Mouse (Mus musculus): ENCODE data around the gene Peli1.

Peli1 gene

GRCm38 (mm10) chr11:21091067-21091427 lies at the start of gene Peli1:
Peli1 (plus strand) TSS chr11:21091291.
- DNase-seq: peak; percentile 92

DNA sequence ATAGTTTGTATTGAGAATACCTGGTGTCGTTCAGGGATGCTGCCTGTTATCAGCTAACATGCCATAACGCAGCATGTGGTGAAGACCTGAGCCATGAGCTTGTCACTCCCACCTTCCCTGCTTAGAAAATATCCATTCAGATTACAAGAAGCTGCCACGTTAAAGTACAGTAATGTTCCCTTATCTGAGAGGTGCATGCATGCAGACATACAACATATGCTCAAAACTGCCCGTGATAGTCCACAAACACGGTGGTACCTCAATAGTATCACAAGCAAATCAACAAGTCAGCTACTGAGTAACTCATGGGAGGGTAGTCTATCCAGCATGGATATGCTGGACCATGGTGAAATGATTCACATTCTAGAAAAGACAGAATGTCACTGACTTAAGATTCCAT lies 48.5 kb upstream of the Peli1 start:
- DNase-seq: no peak

DNA sequence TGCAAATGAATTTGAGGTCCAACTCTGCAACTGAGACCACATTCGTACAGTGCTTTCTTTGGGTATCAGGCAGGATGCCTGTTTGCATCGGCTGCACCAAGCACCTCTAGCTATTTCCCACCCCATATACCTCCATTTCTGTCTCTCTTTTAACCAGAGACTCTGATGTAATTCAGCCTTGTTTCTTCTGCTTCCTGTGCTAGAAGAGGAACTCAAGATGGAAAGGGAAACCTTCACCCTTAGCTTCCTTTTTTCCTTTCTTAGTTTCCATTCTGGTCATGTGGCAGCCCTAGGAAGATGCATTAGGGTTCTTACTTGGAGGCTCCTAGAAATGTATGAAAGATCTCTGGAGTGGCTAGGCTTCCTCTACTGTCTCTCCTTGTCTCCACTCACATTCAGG lies 44.9 kb upstream of the Peli1 start:
- no peak for DNase-seq

DNA sequence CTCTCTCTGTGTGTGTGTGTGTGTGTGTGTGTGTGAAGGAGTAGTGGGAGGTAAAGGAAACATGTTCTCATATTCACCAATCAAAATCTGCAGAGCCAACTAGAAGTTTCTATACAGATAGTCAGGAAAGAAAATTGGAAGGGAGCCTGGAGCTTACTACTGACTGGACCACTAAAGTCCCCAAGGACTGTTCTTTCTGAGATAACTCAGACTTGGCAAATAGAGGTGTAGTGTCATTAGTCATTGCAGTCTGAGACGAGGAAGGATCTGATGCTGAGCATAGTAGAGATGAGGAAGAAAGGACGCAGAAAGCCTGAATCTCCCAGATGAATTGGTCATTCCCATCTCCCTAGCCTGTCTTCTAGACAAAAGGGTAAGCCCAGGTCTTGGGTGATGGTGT lies 43.2 kb upstream of the Peli1 start:
- no peak for DNase-seq

DNA sequence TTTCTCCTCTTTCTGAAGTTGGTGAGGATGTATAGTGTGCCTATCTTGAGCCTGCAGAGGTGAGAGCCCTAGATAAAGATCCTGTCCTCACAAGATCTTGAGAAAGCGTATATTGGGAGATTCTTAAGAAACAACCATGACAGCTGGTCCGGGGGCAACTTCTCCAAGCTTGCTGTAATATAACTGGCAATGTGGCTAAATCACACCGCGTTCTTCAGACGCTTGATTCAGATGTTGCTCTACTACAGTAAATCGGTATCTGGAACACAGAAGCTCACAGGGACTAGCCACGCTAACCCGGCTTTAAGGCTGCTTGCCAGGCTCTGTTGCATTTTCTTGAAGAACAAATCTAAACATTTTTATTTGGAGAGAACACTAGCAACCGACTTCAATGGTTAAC lies 39.4 kb upstream of the Peli1 start:
- no peak for DNase-seq

- no peak for DNase-seq
Measured at GRCm38 (mm10) chr11:21054587-21054986, 36.5 kb upstream of the Peli1 start.

DNA sequence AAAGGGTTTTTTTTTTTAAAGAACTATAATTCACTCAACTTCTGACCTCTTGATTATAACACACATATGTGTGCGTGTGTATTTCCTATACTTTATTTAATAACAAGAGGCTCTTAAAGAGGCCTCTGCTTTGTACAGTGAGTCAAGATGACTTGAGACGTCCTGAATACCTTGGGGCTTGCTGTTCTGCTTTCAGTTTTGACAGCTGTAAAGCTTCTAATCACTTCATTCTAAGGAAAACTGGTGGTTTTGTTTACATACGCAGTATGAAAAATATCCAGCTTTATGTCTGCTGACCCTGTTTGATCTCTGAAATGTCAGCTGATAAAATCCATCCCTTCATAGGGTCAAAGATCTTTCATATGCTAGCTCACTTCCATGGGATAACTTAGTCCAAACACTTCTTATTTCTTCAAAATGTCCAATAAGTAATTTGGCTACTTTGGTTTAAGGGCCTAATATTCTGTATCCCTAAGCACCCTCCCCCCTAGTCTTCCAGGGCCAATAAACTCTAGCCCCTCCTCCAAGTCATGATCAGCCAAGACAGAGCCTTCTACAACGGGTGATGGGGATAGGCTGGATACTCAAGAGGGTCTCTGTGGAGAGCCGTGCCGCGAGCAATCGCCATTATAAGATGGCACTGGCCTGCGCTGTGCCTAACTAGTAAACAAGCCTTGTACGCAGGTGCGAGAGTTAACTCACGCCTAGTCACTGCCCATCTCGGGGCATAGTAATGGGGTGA lies 34.8 kb upstream of the Peli1 start:
- no peak for DNase-seq

DNA sequence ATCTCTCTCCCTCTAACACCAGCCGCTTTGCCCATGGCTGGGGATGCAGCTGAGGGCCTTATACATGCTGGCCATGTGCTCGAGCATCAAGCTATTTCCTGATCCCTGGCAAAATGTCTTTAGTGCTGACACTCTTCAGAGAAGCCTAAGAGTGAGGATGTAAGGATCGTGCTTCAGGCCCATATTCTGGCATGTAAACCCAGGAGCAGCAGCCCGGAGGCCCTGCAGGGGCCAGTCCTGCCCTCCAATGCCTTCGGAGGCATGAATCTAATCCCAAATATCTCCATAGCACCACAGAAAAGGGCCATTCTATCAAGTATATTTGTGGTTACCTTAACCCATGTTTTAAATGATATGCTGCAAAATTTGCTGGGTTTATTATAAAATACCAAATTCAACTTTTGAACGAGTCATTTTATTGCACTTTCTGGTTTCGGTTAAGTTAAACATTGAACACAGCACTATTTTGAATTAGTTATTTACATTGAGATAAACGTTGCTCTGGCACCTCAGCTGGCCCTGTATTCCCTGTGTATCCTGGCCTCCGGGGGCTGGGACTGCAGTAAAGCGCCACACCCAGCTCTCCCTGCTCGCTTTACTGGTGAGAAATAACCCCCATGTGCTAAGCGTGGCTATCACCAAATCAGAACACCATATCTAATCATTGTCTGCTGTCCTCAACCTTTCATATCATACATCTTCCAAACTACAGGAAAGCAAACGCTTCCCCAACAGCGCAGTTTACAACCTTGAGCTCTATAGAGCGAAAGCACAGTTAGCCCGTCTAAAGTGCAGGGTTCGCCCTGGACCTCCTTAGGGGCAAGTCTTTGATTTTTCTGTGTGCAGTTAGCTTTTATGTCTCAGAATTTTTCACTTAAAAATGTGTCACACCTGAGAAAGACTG lies 33.3 kb upstream of the Peli1 start:
- no peak for DNase-seq

DNA sequence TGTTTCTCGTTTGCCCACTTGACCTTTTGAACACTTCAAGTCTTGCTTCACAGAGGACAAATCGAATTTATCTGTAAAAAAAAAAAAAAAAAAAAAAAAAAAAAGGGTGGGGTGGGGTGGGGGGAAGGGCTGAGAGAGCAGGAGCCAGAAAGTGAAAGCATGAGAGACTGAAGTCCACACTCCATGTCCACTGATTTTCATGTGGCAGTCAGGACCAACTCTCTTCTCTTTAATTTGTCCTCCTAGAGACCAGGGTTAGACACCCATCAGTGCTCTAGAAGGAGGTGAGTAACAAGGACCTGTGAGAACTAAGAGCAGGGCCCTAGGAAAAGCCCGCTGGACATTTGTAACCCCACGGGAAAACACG lies 32.7 kb upstream of the Peli1 start:
- DNase-seq: no peak

DNA sequence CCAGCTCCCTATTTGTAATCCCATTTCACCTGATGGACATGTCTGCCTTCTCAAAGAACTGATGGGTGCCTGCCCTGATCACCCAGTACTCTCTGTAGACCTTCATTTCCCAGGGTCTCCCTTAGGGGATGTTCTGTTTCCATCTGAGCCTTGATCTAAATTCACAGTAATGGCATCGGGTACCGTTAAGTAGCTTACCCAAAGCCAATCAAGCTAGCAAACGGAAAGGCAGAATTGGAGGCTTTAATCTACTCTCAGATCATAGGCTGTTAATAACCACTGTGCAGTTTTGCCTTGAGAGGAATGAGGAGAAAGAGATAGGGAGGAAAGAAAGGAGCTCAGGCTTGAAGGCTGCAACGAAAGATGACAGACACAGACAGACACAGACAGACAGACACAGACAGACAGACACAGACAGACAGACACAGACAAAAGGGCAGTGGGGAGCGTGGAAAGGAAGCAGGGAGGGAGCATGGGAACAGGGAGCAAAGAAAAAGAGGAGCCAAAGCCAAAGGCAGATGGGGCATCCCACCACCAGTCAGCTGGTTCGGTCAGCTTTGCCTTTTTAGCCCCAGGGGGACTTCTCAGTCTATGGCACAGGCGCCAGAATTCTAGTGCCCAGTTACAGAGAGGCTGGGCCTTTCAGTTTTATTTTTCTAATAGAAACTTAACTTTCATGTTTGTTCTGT lies 30.6 kb upstream of the Peli1 start:
- DNase-seq: no peak

DNA sequence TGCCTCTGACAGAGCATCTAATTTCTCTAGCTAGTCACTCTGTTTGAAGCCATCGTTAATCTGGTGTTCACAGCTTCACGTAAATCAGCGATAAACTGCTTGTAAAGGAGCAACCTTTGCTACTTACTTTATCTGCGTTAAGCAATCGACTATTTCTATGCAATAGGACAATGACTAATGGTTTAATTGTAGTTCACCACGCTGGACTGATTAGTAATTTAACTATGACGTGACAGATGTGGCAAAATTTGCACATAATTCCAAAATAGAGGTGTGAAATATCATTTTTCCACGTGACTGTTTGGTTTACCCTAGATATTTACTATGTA lies 30.1 kb upstream of the Peli1 start:
- no peak for DNase-seq

DNA sequence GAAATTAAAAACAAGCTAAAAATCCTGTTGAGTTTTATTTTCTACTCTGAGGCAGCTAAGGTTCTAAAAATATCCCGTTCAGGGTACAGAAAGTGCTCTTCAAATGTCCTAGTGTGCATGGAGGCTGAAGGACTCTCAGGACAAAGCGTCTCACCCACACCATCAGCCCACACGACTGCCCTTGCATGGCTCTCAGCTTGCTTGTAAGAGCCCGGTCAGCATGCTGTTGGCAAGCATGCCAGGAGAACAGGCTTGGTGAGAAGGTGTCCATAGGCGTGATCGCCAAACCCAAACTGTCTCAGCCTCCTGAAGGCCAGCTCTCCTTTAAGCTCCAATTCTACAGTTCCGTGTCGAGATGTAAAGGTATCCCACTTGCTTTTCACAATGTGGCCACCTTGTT lies 29.7 kb upstream of the Peli1 start:
- no peak for DNase-seq

- no peak for DNase-seq
Measured at GRCm38 (mm10) chr11:21062071-21062470, 29.0 kb upstream of the Peli1 start.

- DNase-seq: no peak
Measured at GRCm38 (mm10) chr11:21063271-21063670, 27.8 kb upstream of the Peli1 start.

DNA sequence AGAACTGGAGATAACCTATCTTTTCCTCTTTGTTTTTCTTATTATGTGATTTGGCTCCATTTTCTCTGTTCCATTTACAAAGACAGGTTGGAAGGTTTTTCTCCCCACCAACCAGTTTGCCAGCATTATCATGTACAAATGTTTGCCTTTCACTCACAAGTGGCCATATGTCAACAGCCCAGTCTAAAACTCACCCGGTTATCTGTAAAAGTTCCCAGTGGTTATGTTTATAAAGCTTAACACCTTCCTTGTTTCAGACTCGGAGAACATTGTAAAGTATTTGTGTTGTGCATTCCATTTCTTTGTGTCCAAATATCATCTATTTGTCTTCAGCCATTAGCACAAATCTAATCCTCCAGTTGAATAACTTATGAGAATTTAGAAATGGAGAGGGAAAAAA lies 11.7 kb upstream of the Peli1 start:
- DNase-seq: no peak

- no peak for DNase-seq
Measured at GRCm38 (mm10) chr11:21079851-21080362, 11.2 kb upstream of the Peli1 start.

DNA sequence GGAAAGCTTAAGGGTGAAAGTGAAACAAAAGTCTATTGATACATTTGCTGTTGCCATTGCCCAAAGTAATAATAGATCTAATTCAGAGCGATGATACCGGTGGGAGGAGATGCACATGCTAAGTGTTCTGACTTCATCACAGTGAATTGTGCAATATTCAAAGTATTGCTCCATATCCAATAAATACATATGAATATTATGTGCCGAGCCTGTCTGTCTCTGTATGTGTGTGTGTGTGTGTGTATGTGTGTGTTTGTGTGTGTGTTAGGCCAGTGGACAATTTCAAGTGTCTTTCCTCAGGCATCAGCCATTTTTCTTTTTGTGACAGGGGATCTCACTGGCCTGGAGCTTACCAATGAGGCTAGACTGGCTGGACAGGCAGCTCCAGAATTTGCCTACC lies 9.9 kb upstream of the Peli1 start:
- no peak for DNase-seq

GRCm38 (mm10) chr11:21082711-21083110 lies 8.4 kb upstream of the Peli1 start:
- no peak for DNase-seq

GRCm38 (mm10) chr11:21088356-21088755 lies 2.7 kb upstream of the Peli1 start:
- DNase-seq: no peak

- DNase-seq: no peak
Measured at GRCm38 (mm10) chr11:21089571-21089970, 1.5 kb upstream of the Peli1 start.

DNA sequence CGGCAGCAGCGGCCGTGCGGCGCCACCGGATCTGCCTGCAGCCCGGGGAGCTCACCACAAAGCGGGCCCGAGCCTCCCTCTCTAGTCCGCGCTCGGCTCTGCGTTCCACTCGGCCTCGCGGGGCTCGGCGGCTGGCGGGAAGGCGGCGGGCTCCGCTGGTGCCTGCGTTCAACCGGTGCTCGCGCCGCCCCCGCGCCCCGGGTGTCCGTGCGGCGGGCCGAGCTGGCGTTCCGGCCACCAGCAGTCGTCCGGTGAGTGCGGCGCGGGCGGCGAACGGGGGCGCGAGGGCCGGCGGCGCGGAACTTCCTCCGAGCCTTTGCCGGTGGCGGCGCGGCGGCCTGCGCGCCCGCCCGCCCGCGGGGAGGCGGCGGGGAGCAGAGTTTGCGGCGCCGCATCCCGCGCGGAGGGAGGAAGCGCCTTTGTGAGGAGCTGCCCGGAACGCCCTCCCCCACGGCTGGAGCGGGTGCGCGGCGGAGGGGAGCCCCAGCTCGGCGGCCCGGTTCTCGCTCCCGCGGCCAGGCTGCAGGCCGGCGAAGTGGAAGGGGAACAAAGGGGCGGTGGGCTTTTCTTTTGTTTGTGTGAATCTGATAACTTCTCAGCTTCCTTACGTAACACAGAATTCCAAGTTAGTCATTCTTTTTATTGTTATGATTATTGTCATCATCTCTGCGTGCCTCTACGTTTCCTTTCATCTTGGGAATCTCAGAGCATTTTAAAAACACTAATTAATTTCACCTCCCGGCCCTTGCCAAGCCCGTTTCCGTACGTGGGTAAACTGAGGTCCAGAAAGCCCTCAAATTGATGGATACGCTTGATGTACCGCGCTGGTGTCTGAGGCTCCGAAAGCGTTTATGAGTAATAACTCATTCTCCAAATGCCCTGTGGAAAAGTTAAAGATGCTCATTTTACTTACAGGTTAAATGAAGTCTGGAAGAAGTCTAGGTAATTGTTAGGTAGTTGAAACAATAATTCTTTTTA lies 626 bp downstream of the Peli1 start:
- DNase-seq: peak; percentile 60

GRCm38 (mm10) chr11:21092621-21093020 lies 1.5 kb downstream of the Peli1 start:
- no peak for DNase-seq

All from cerebellum, adult 9-10 months (tissue).